Mouse (Mus musculus) ZHBTc4 (cell line): ENCODE measurements around the gene Tmem214.
A peak's percentile ranks its signal among the peaks of the same experiment; 100 is the strongest.

Source experiments
- DNase-seq: peaks from one replicate; pipeline ENCODE4 v3.0.0-alpha.2; 2011; ENCODE audit warnings: low read depth, low spot score

The Tmem214 gene

DNA sequence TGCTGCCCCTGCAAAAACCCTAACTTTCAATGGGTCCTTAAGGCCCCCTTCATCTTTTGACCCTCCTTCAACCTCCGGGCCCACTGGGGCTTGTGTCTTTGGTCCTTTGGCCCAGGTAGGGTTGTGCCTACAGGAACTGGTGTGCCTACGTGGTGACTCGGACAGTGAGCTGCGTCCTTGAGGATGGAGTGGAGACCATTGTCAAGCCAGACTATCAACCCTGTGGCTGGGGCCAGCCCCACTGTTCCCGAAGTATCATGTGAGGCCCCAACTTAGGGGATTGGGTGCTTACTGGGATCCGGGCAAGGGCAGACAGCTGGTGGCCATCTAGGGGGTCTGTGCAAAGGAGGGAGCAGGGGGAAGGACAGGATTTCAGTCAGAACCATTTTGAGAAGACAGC lies 47.0 kb downstream of the Tmem214 start:
- DNase-seq: no peak

GRCm38 (mm10) chr5:30915456-30915855 lies 47.6 kb downstream of the Tmem214 start:
- no peak for DNase-seq

DNA sequence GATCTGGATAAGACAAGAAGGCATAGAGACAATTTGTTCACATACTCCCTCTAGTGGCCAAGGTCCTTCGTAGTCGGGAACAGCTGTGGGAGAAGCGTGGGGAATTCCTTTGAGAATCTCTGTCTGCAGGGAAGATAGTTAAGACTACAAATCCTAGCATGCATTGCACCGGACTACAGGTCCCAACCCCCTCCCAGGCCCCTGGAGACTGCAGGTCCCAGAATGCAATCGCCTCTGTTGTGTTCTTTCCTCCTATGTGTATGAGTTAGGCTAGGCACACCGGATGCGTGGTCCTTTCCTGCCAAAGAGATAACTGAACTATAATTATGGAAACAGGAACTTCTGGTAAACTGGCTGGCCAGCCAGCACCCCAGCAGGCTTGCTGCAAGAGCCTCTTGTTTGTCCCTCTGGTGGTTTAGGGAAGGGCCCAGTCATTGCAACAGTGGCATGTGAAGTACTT lies 48.2 kb downstream of the Tmem214 start:
- DNase-seq: peak; percentile 97

- no peak for DNase-seq
Observed at GRCm38 (mm10) chr5:30916841-30917240, 49.0 kb downstream of the Tmem214 start.

- no peak for DNase-seq
Observed at GRCm38 (mm10) chr5:30917348-30917747, 49.5 kb downstream of the Tmem214 start.

DNA sequence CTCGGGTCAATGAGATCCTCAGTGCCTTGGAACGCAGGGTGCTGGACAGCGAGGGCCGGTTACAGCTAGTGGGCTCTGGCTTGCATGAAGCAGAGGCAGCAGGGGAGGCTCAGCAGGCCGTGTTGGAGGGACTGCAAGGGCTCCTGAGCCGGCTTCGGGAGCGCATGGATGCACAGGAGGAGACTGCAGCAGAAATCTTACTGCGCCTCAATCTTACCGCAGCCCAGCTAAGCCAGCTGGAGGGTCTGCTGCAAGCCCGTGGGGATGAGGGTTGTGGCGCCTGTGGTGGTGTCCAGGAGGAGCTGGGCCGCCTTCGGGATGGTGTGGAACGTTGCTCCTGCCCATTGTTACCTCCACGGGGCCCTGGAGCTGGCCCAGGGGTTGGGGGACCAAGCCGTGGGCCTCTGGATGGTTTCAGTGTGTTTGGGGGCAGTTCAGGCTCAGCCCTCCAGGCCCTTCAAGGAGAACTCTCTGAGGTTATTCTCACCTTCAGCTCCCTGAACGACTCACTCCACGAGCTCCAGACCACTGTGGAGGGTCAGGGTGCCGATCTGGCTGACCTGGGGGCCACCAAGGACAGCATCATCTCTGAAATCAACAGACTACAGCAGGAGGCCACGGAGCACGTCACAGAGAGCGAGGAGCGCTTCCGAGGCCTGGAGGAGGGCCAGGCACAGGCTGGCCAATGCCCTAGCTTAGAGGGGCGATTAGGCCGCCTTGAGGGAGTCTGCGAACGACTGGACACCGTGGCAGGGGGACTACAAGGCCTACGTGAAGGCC lies 50.3 kb downstream of the Tmem214 start:
- DNase-seq: no peak

DNA sequence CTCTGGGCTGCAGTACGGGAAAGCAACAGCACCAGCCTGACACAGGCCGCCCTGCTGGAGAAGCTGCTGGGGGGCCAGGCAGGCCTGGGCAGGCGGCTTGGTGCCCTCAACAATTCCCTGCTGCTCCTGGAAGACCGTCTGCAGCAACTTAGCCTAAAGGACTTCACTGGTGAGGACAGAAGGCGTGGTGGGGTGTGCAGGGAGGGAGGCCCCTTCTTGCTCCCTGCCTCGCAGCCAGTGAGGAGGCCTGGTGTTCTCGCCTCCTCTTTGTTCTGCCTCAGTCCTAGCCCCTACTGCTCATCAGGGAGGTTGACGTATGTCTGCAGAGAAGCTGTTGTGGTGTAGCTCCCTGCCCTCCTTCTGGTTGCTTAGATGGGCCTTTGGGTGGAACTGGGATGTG lies 50.9 kb downstream of the Tmem214 start:
- DNase-seq: no peak

GRCm38 (mm10) chr5:30919831-30920614 lies 52.2 kb downstream of the Tmem214 start:
- DNase-seq: peak; percentile 52

DNA sequence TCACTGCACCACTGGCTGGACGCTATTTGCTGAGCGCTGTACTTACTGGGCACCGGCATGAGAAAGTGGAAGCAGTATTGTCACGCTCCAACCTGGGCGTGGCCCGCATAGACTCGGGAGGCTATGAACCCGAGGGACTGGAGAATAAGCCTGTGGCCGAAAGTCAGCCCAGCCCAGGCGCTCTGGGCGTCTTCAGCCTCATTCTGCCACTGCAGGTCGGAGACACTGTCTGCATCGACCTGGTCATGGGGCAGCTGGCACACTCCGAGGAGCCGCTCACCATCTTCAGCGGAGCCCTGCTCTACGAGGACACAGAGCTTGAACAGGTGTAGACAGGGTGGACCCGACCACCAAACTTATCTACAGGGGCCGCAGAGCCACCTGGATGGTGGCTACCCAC lies 52.8 kb downstream of the Tmem214 start:
- DNase-seq: peak; percentile 52

- DNase-seq: peak; percentile 95
Observed at GRCm38 (mm10) chr5:30921256-30922033, 53.6 kb downstream of the Tmem214 start, which contains the start of gene Khk. TSS of gene Khk (plus strand) at chr5:30921431.

- no peak for DNase-seq
Observed at GRCm38 (mm10) chr5:30922581-30923041, 54.8 kb downstream of the Tmem214 start.

DNA sequence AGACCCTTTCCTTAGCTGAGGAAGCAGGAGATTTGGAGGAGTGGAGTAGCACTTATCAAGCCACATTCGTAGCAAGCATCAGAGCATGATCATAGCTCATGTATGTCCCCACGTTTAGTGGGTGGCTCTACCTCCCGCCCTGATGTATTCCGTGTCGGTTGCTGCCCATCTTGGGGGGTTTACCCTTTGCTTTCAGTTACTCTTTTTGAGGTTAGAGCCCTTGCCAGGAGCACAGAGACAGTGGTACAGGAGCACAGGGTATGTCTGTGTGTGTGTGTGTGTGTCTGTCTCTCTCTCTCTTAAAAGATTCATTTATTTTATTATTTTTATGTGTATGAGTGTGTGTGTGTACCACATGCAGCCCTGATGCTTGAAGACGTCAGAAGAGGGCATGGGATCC lies 55.3 kb downstream of the Tmem214 start:
- DNase-seq: no peak

DNA sequence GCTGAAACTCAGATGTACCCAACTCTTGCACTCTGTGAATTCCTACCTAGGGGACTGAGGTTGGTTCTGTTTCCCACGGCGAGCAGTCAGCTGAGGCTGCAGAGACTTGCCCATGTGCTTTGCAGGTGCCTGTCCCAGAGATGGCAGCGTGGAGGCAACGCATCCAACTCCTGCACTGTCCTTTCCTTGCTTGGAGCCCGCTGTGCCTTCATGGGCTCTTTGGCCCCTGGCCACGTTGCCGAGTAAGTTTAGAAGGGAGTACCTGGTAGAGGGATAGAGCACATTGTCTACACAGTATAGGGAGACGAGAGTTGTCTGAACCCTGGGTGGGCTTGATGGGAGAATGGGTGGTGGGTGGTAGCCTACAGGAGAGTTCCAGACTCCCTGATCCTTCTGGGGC lies 56.8 kb downstream of the Tmem214 start:
- no peak for DNase-seq

DNA sequence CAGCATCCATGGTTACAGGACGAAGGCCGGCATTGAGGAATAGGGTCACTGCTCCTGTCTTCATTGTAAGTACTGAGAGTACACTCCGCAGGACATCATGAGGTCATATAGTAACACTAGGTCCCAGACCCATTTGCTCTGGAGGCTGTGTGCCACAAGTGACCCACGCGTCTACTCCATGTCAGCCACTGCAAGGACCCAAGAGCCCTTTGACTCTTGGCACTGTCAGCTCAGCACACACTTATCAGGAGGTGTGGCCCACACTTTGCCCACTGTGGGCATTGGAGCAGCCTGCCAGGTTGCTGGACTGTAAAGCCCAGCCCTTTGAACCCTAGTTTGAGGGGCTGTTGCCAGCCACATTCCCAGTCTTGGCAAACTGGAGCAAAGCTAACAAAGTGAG lies 57.4 kb downstream of the Tmem214 start:
- DNase-seq: no peak

- no peak for DNase-seq
Observed at GRCm38 (mm10) chr5:30926073-30926472, 58.3 kb downstream of the Tmem214 start.

DNA sequence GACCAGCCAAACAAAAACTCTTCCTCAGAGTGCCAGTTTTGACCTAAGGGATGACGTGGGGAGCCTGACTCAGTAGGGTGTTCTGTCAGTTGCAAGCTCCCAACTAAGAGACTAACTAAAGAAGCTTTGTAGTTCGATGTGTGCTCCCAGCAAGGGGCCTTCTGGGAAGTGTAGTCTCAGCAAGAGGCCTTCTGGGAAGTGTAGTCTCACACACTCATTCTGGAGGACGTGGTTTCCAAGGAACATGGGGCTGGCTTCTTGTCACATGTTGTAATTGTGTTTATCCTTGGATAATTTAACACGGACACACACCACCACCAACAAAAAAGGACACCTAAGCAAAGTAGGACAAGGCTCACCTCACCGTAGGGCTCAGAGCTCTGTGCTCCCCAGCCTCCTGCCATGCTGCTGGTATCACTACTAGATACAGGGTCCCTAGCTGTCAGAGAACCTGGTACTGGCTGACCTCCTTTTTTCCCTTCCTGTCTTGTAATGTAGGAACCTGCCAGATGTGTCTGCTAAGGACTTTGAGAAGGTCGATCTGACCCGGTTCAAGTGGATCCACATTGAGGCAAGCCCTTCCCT lies 60.2 kb downstream of the Tmem214 start:
- DNase-seq: peak; percentile 57
